Mouse (Mus musculus): ENCODE data around the gene Paqr5. TPM values are rescaled to one million over a fixed set of nuclear protein-coding genes. Genes with fewer than 3 reads are reported as not detected.
A peak's percentile ranks its signal among the peaks of the same experiment; 100 is the strongest.

Gene Paqr5
- total RNA-seq, 2 experiments from 2014 or later: 0.74 to 1.7 TPM

- no peak for ATAC-seq (replicated peaks; ENCODE audit: poor library complexity)
These were observed 65.5 kb downstream of the Paqr5 start for GRCm38 (mm10) chr9:61961181-61961580.

GRCm38 (mm10) chr9:61960753-61961152 is 65.9 kb downstream of the Paqr5 start:
- no peak for ATAC-seq (replicated peaks; ENCODE audit: poor library complexity)

GRCm38 (mm10) chr9:61959921-61960569 is 66.6 kb downstream of the Paqr5 start:
- no peak for ATAC-seq (replicated peaks; ENCODE audit: poor library complexity)

GRCm38 (mm10) chr9:61954707-61955106 is 71.9 kb downstream of the Paqr5 start:
- peak; percentile 69 for ATAC-seq (replicated peaks; ENCODE audit: poor library complexity)

- no peak for ATAC-seq (replicated peaks; ENCODE audit: poor library complexity)
These were observed 74.4 kb downstream of the Paqr5 start for GRCm38 (mm10) chr9:61952241-61952640.

GRCm38 (mm10) chr9:61947402-61948346 is 79.0 kb downstream of the Paqr5 start:
- ATAC-seq (replicated peaks; ENCODE audit: poor library complexity): peak; percentile 85

GRCm38 (mm10) chr9:61946623-61947401 is 79.8 kb downstream of the Paqr5 start, which contains the start of gene Kif23:
Gene Kif23 (minus strand): TSS chr9:61946774.
- peak; percentile 87 for ATAC-seq (replicated peaks; ENCODE audit: poor library complexity)

GRCm38 (mm10) chr9:61945973-61946611 is 80.6 kb downstream of the Paqr5 start:
- peak; percentile 7 for ATAC-seq (replicated peaks; ENCODE audit: poor library complexity)

- peak; percentile 66 for ATAC-seq (replicated peaks; ENCODE audit: poor library complexity)
These were observed 85.6 kb downstream of the Paqr5 start for GRCm38 (mm10) chr9:61941054-61941453.

GRCm38 (mm10) chr9:61933333-61933732 is 93.3 kb downstream of the Paqr5 start:
- ATAC-seq (replicated peaks; ENCODE audit: poor library complexity): no peak

- ATAC-seq (replicated peaks; ENCODE audit: poor library complexity): peak; percentile 57
These were observed 94.6 kb downstream of the Paqr5 start for GRCm38 (mm10) chr9:61932009-61932408.

- ATAC-seq (replicated peaks; ENCODE audit: poor library complexity): peak; percentile 71
These were observed 101.5 kb downstream of the Paqr5 start for GRCm38 (mm10) chr9:61925086-61925660.

GRCm38 (mm10) chr9:61920331-61920730 is 106.3 kb downstream of the Paqr5 start:
- peak; percentile 43; the same call in 1 of the 2 replicates for ATAC-seq (replicated peaks; ENCODE audit: poor library complexity)

GRCm38 (mm10) chr9:61919464-61919863 is 107.2 kb downstream of the Paqr5 start:
- ATAC-seq (replicated peaks; ENCODE audit: poor library complexity): no peak

GRCm38 (mm10) chr9:61917436-61917835 is 109.2 kb downstream of the Paqr5 start:
- ATAC-seq (replicated peaks; ENCODE audit: poor library complexity): no peak

- no peak for ATAC-seq (replicated peaks; ENCODE audit: poor library complexity)
These were observed 109.7 kb downstream of the Paqr5 start for GRCm38 (mm10) chr9:61916986-61917385.

GRCm38 (mm10) chr9:61915393-61916005 is 111.2 kb downstream of the Paqr5 start:
- no peak for ATAC-seq (replicated peaks; ENCODE audit: poor library complexity)

GRCm38 (mm10) chr9:61914917-61915300 is 111.7 kb downstream of the Paqr5 start:
- no peak for ATAC-seq (replicated peaks; ENCODE audit: poor library complexity)

- peak; percentile 74 for ATAC-seq (replicated peaks; ENCODE audit: poor library complexity)
These were observed 112.3 kb downstream of the Paqr5 start, which contains the start of gene Rplp1 for GRCm38 (mm10) chr9:61914203-61914916. Gene Rplp1 (minus strand): TSS chr9:61914542.

Data from megakaryocyte progenitor cell, adult 5-6 weeks (primary cell).